Mouse (Mus musculus) forebrain, embryonic 15.5 days (tissue): ENCODE results near the gene Vav2. TPM values are rescaled to one million over a fixed set of nuclear protein-coding genes. Genes with fewer than 3 reads are reported as not detected.

Experiments
- ATAC-seq: fragments of 200-750 bp; cut with Nextera tagmentation; replicated peaks from 2 replicates; pipeline ENCODE4 v1.8.0; 2017; ENCODE audit warnings: mild to moderate bottlenecking, moderate TSS enrichment, moderate library complexity
- H3K27ac ChIP-seq: fragments of 300-500 bp; sonication (generic); replicated peaks from 2 replicates; pipeline ENCODE4 v1.5.1; 2015; ENCODE audit warnings: mild to moderate bottlenecking, inconsistent platforms
- H3K27me3 ChIP-seq: fragments of 300-500 bp; sonication (generic); 2 replicates; pipeline ENCODE4 v1.6.1; 2015; ENCODE audit warnings: inconsistent platforms
- H3K36me3 ChIP-seq: fragments of 300-500 bp; sonication (generic); 2 replicates; pipeline ENCODE4 v1.6.1; 2015; ENCODE audit warnings: mild to moderate bottlenecking, inconsistent platforms
- H3K4me1 ChIP-seq: fragments of 300-500 bp; sonication (generic); 2 replicates; pipeline ENCODE4 v1.6.1; 2015; ENCODE audit warnings: inconsistent platforms
- H3K4me2 ChIP-seq: fragments of 300-500 bp; sonication (generic); replicated peaks from 2 replicates; pipeline ENCODE4 v1.6.1; 2015; ENCODE audit warnings: mild to moderate bottlenecking, inconsistent platforms
- H3K4me3 ChIP-seq: fragments of 300-500 bp; sonication (generic); 2 replicates; pipeline ENCODE4 v1.5.1; 2015; ENCODE audit warnings: mild to moderate bottlenecking, inconsistent platforms
- H3K9ac ChIP-seq: fragments of 300-500 bp; sonication (generic); replicated peaks from 2 replicates; pipeline ENCODE4 v1.6.1; 2015; ENCODE audit warnings: mild to moderate bottlenecking, inconsistent platforms
- H3K9me3 ChIP-seq: fragments of 300-500 bp; sonication (generic); 2 replicates; pipeline ENCODE4 v1.6.1; 2016; ENCODE audit warnings: inconsistent platforms
- WGBS: fragments of 180-500 bp; shearing (Covaris S2); methylation state at CpG from one replicate; pipeline ENCODE4 v1.1.7; 2015; ENCODE audit warnings: mixed read lengths; 5-methylcytosine and 5-hydroxymethylcytosine counted together
- polyA plus RNA-seq: library from polyadenylated mRNA; unstranded; fragments of >200 nt; fragmentation: Nextera tagmentation; extraction: Ambion mirVana; gene quantifications from 2 replicates; pipeline ENCODE4 v1.2.1, GENCODE M21; 2015

The Vav2 gene
- polyA plus RNA-seq, 1 experiment from 2014 or later, result 13.9 TPM

DNA sequence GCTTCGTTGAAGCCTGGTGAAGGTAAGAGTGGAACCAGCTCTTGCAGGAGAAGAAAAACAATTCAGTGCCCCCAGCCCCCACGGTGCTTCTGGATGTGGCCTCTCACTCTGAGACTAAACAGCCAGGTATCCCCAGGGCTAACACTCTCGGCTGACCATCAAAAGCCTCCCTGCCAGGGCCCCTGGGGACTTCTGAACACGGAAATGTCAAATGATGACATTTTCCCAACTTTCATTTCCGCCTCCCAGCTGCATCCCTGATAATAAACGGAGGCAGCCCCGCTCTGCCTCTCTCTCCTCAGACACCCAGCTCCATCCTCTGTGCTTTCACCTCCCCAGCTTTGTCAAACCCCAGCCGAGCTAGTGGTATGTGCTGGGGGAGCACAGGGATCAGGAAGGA is 87.8 kb downstream of the Vav2 start:
- H3K27me3 ChIP-seq, result no peaks in the 10 kb centered on the region
- no peak for ATAC-seq
- H3K9me3 ChIP-seq, result no peaks in the 10 kb centered on the region
- no peak overlapping the region for H3K4me2 ChIP-seq
- H3K4me3 ChIP-seq, result no peak overlapping the region
- H3K36me3 ChIP-seq, result no peaks in the 10 kb centered on the region
- H3K4me1 ChIP-seq, result peaks cover 14% of the 10 kb centered on the region
- no peak overlapping the region for H3K9ac ChIP-seq
- 62% methylated on average over 8 of the region's 8 CpGs for WGBS
- H3K27ac ChIP-seq, result no peak overlapping the region

DNA sequence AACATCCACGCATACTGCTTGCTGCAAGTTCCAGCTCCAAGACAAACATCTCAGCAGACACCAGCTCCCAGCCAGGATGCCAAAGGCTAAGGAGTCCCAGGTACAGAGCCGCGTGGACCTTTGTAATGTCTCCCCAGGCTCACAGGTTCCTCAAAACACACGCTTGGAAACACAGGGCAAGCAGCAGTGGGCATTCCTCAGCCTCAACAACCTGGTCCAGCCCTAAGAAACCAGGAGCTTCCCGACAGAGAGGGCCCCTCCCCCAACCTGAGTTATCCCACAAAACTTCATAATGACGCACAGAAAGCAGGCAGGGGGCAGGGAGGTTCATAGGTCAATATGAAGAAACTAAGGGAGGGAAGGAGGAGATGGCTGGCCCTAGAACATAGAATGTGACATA is 89.6 kb downstream of the Vav2 start:
- 65% methylated on average over 6 of the region's 6 CpGs for WGBS
- no peaks in the 10 kb centered on the region for H3K36me3 ChIP-seq
- H3K9me3 ChIP-seq, result no peaks in the 10 kb centered on the region
- no peak overlapping the region for H3K4me2 ChIP-seq
- no peak overlapping the region for H3K27ac ChIP-seq
- H3K4me1 ChIP-seq, result peaks cover 5% of the 10 kb centered on the region
- no peak overlapping the region for H3K4me3 ChIP-seq
- no peak for ATAC-seq
- no peak overlapping the region for H3K9ac ChIP-seq
- no peaks in the 10 kb centered on the region for H3K27me3 ChIP-seq

DNA sequence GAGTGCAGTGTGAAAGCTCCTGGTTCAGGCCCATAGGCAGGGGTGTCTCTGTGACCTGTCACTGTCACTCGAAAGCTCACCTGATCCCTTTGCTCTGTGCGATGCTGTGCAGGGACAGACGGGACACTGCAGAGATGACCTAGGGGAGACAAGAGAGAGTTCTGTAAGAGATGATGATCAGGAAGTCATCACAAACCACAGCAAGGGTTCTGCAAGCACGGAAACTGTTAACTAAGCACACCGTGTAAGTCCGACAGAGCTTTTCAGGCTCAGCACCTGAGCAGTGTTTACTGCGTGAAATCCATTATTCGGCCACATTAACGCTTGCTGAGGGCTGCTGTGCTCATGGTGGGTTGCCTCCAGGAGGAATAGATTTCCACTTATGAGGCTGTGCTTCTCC is 90.2 kb downstream of the Vav2 start:
- H3K4me1 ChIP-seq, result peaks cover 7% of the 10 kb centered on the region
- no peaks in the 10 kb centered on the region for H3K36me3 ChIP-seq
- H3K9me3 ChIP-seq, result no peaks in the 10 kb centered on the region
- no peak overlapping the region for H3K27ac ChIP-seq
- WGBS, result 77% methylated on average over 9 of the region's 9 CpGs
- no peak overlapping the region for H3K9ac ChIP-seq
- no peak for ATAC-seq
- H3K4me2 ChIP-seq, result no peak overlapping the region
- no peaks in the 10 kb centered on the region for H3K27me3 ChIP-seq
- H3K4me3 ChIP-seq, result no peak overlapping the region

DNA sequence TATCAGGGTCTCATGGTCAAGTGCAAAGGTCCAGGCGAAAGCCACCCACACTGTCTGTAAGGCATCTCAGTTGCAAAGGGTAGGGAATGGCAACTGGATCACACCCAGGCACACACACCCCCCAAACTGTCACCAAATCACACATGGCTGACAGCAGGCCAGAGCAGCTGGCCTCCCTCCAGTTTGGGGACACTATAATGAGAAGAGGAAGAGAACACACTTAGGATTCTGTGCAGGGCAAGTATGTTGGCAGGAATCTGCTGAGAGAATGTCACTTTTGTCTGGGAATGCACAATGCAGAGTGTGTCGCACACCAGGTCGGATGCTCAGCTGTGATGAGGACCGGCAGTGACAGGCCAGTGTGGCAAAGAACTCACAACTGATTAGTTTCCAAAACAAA is 92.0 kb downstream of the Vav2 start:
- no peak for ATAC-seq
- H3K27me3 ChIP-seq, result no peaks in the 10 kb centered on the region
- no peak overlapping the region for H3K4me2 ChIP-seq
- no peaks in the 10 kb centered on the region for H3K9me3 ChIP-seq
- H3K27ac ChIP-seq, result 0 out of 2 replicates have a peak overlapping the region, but pooled peaks have one; percentile 23
- no peak overlapping the region for H3K9ac ChIP-seq
- H3K36me3 ChIP-seq, result no peaks in the 10 kb centered on the region
- 40% methylated on average over 4 of the region's 4 CpGs for WGBS
- H3K4me3 ChIP-seq, result no peak overlapping the region
- H3K4me1 ChIP-seq, result peaks cover 21% of the 10 kb centered on the region

GRCm38 (mm10) chr2:27331560-27331959 is 95.3 kb downstream of the Vav2 start:
- Histone ChIP-seq H3K27ac (no peak overlapping the region), H3K4me2 (no peak overlapping the region), H3K27me3 (no peaks in the 10 kb centered on the region), H3K4me3 (no peak overlapping the region), H3K4me1 (peaks cover 21% of the 10 kb centered on the region), H3K36me3 (no peaks in the 10 kb centered on the region), H3K9me3 (no peaks in the 10 kb centered on the region), H3K9ac (no peak overlapping the region)
- ATAC-seq, result no peak
- WGBS, result 78% methylated on average over 5 of the region's 5 CpGs

GRCm38 (mm10) chr2:27330446-27330845 is 96.4 kb downstream of the Vav2 start:
- H3K36me3 ChIP-seq, result no peaks in the 10 kb centered on the region
- H3K27me3 ChIP-seq, result no peaks in the 10 kb centered on the region
- H3K4me3 ChIP-seq, result no peak overlapping the region
- no peak overlapping the region for H3K4me2 ChIP-seq
- H3K4me1 ChIP-seq, result peaks cover 21% of the 10 kb centered on the region
- ATAC-seq, result no peak
- H3K9ac ChIP-seq, result no peak overlapping the region
- 36% methylated on average over 8 of the region's 8 CpGs for WGBS
- peak overlapping the region; percentile 29; the same call in 1 of the 2 replicates for H3K27ac ChIP-seq
- H3K9me3 ChIP-seq, result no peaks in the 10 kb centered on the region

GRCm38 (mm10) chr2:27329386-27330060 is 97.3 kb downstream of the Vav2 start:
- Histone ChIP-seq H3K4me1 (peaks cover 21% of the 10 kb centered on the region), H3K9ac (no peak overlapping the region), H3K27ac (no peak overlapping the region), H3K4me3 (no peak overlapping the region), H3K9me3 (no peaks in the 10 kb centered on the region), H3K36me3 (no peaks in the 10 kb centered on the region), H3K27me3 (no peaks in the 10 kb centered on the region), H3K4me2 (no peak overlapping the region)
- 95% methylated on average over 10 of the region's 10 CpGs for WGBS
- no peak for ATAC-seq

DNA sequence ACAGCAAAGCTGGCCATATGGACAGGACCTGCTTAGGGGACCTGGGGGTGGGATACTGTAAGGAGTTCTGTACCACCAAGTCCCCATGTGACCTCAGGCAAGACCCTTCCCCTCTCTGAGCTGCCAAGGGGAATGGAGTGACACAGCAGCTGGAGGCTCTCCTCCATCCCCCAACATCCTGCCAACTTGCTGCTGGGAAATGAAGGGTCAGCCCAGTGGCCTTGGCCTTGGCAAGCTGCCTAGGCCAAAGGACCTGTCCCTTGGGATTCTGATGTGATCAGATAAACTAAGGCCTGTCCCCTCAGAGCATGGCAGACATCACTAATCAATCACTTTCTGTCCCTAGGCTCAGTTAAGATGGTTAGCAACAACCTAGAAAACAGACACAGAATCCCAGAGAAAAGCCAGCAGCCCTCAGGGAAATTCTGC is 98.2 kb downstream of the Vav2 start:
- peaks cover 21% of the 10 kb centered on the region for H3K4me1 ChIP-seq

GRCm38 (mm10) chr2:27327886-27328285 is 98.9 kb downstream of the Vav2 start:
- Histone ChIP-seq H3K4me1 (peaks cover 21% of the 10 kb centered on the region), H3K9me3 (no peaks in the 10 kb centered on the region), H3K4me3 (no peak overlapping the region), H3K4me2 (no peak overlapping the region), H3K27ac (no peak overlapping the region), H3K9ac (no peak overlapping the region), H3K36me3 (no peaks in the 10 kb centered on the region), H3K27me3 (no peaks in the 10 kb centered on the region)
- 76% methylated on average over 4 of the region's 4 CpGs for WGBS
- no peak for ATAC-seq

More for the DNA sequence above, 98.2 kb downstream of the Vav2 start:
- Histone ChIP-seq H3K9ac (no peak overlapping the region), H3K27ac (no peak overlapping the region), H3K27me3 (no peaks in the 10 kb centered on the region), H3K4me2 (no peak overlapping the region), H3K9me3 (no peaks in the 10 kb centered on the region), H3K36me3 (no peaks in the 10 kb centered on the region), H3K4me3 (no peak overlapping the region)
- ATAC-seq, result no peak

DNA sequence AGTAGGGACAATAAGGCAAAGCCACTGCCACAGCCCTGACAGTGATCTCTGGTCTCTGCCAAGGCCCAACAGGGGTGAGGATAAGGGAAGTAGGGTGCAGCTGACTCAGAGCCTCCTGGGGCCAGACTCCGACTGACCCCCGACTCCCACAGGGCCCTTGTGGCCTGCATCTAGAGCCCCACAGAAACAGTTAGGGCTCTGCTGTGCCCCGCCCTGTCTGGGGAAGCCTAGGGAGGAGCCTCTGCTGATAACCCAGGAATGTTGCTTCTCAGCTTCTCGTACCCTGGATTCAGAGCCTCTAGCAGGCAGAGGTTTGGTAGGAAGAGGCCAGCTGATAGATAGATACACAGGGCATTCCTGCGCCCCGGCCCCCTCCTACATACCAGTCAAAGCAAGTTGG is 99.8 kb downstream of the Vav2 start:
- no peaks in the 10 kb centered on the region for H3K36me3 ChIP-seq
- ATAC-seq, result no peak
- no peak overlapping the region for H3K4me3 ChIP-seq
- peaks cover 24% of the 10 kb centered on the region for H3K4me1 ChIP-seq
- no peak overlapping the region for H3K27ac ChIP-seq
- H3K9ac ChIP-seq, result no peak overlapping the region
- whole genome bisulfite sequencing, result 86% methylated on average over 6 of the region's 6 CpGs
- no peaks in the 10 kb centered on the region for H3K9me3 ChIP-seq
- H3K27me3 ChIP-seq, result no peaks in the 10 kb centered on the region
- no peak overlapping the region for H3K4me2 ChIP-seq

GRCm38 (mm10) chr2:27326357-27326756 is 100.5 kb downstream of the Vav2 start:
- ATAC-seq, result no peak
- Histone ChIP-seq H3K4me3 (no peak overlapping the region), H3K27me3 (no peaks in the 10 kb centered on the region), H3K36me3 (no peaks in the 10 kb centered on the region), H3K4me1 (peaks cover 28% of the 10 kb centered on the region), H3K9ac (no peak overlapping the region), H3K9me3 (no peaks in the 10 kb centered on the region), H3K27ac (no peak overlapping the region), H3K4me2 (no peak overlapping the region)
- WGBS, result 45% methylated on average over 7 of the region's 7 CpGs

- H3K27ac ChIP-seq, result no peak overlapping the region
- H3K4me3 ChIP-seq, result no peak overlapping the region
- H3K4me1 ChIP-seq, result peaks cover 20% of the 10 kb centered on the region; the same call in 1 of the 2 replicates
- no peak overlapping the region for H3K9ac ChIP-seq
- 11% methylated on average over 2 of the region's 2 CpGs for WGBS
- H3K36me3 ChIP-seq, result no peaks in the 10 kb centered on the region
- no peaks in the 10 kb centered on the region for H3K9me3 ChIP-seq
- no peak overlapping the region for H3K4me2 ChIP-seq
- H3K27me3 ChIP-seq, result no peaks in the 10 kb centered on the region
- ATAC-seq, result no peak
Observed at GRCm38 (mm10) chr2:27324690-27325089, 102.1 kb downstream of the Vav2 start.

DNA sequence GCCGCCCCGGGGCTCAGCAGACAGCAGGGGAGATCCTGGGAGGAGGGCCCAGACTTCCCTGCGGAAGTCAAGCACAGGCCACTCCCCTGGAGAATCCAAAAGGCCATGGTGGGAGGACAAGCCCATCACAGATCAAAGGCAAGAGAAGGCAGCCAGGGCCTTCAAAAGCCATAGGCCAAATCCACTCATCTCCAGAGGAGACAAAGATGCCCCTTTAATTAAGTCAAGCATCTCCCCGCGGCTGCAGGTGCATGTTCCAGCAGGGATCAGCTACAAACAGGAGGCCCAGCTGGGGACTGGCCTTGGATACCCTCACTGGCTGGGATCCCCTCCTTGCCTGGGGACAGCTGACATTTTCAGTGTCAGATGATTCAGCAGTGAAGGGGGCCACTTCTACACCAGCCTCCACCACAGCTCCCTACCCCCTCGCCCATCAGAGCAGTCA is 105.4 kb downstream of the Vav2 start:
- H3K4me1 ChIP-seq, result peaks cover 20% of the 10 kb centered on the region; the same call in 1 of the 2 replicates
- ATAC-seq, result peak; percentile 74; the same call in 1 of the 2 replicates
- H3K9me3 ChIP-seq, result no peaks in the 10 kb centered on the region
- no peak overlapping the region for H3K4me2 ChIP-seq
- no peak overlapping the region for H3K4me3 ChIP-seq
- no peaks in the 10 kb centered on the region for H3K36me3 ChIP-seq
- H3K27me3 ChIP-seq, result no peaks in the 10 kb centered on the region
- H3K27ac ChIP-seq, result peak overlapping the region; percentile 46
- H3K9ac ChIP-seq, result no peak overlapping the region
- WGBS, result 10% methylated on average over 6 of the region's 6 CpGs
